Mouse (Mus musculus) bone marrow macrophage, adult 2 months (primary cell): Measurements from ENCODE around the gene Brd4.

Source experiments
- CTCF ChIP-seq: IDR thresholded peaks from 2 replicates; pipeline ENCODE4 v1.5.1; 2012; ENCODE audit warnings: low read depth, mild to moderate bottlenecking, low read length, moderate library complexity
- POLR2A ChIP-seq: IDR thresholded peaks from 2 replicates; pipeline ENCODE4 v1.6.1; 2012; ENCODE audit warnings: mild to moderate bottlenecking, low read depth, low read length, borderline replicate concordance

DNA sequence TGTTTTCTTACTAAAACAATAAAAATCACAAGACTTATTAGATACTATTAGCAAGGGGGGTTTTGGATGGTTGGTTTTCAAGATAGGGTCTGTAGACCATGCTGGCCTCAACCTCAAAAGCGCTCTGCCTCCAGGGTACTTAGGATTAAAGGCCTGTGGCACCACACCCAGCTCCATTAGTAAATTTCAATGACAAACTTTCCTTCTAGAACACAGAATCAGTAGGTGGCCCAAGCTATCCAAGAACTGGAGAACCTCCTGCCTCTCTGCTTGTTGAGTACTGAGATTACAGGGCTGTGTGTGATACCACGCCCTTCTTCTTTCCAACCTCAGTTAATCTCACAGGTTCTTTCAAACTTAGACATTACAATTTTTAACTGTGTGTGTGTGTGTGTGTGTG lies 3.4 kb downstream of the Brd4 start:
- TF ChIP-seq POLR2A, result no peak
- no peak for TF ChIP-seq CTCF
